In genomic region chr5:4031846-4032245, GRCm38 (mm10) we compare ENCODE assay signal across 23 mouse cellular contexts.
DNase-seq lines count a peak whose midpoint lies in the region; ATAC-seq and TF ChIP-seq lines count a peak whose summit lies in the region.
"Had no signal": no experiment of that assay in that cellular context is flagged by ENCODE, and none has a peak within 500 bp of the region (broad histone marks: within the 10 kb centered on the region; RNA-seq: fewer than 3 reads in every experiment).

No protein-coding gene starts in this region.

- peaks cover 29% of the 10 kb centered on the region; the same call in 1 of the 2 replicates for H3K36me3 ChIP-seq in kidney, postnatal 0 days (ENCODE audit: insufficient read depth, low read length)
- H3K36me3 ChIP-seq in lung, postnatal 0 days (ENCODE audit: insufficient read depth, low read length): peaks cover 12% of the 10 kb centered on the region; the same call in 1 of the 2 replicates

- no peaks in the 10 kb centered on the region for H3K27me3 ChIP-seq in kidney, postnatal 0 days (ENCODE audit: insufficient read depth, low read length)
- H3K27me3 ChIP-seq in Patski: no peaks in the 10 kb centered on the region
- no peaks in the 10 kb centered on the region for H3K27me3 ChIP-seq in lung, postnatal 0 days (replicated peaks; ENCODE audit: insufficient read depth, low read length)
- H3K27me3 ChIP-seq: CH12.LX; embryonic facial prominence, embryonic 12.5 days; forebrain, embryonic 13.5 days; forebrain, embryonic 15.5 days had no signal

- peak; percentile 11 for DNase-seq in kidney, postnatal 0 days (ENCODE audit: low spot score)
- no peak for DNase-seq in kidney, adult 8-10 months
- peak; percentile 41 for DNase-seq in 416B (ENCODE audit: low read depth)
- no peak for DNase-seq in Patski (ENCODE audit: low read depth, low spot score)
- no peak for DNase-seq in yolk sac, embryonic 10.5 days (ENCODE audit: low spot score)
- DNase-seq in lung, postnatal 0 days (ENCODE audit: low spot score): no peak
- DNase-seq: adrenal gland, adult 8-10 months; adrenal gland, postnatal 14 days; adrenal gland, postnatal 36 days; B cell, adult 2 months; cerebellum, adult 11-12 months; cerebellum, adult 2 months; cerebellum, adult 9-10 months; cerebellum, postnatal 10 days; cerebellum, postnatal 25 days; forebrain, postnatal 0 days had no signal

- H3K9me3 ChIP-seq in kidney, postnatal 0 days (replicated peaks; ENCODE audit: low read length): no peaks in the 10 kb centered on the region
- H3K9me3 ChIP-seq in lung, postnatal 0 days (ENCODE audit: low read length): no peaks in the 10 kb centered on the region
- H3K9me3 ChIP-seq: embryonic facial prominence, embryonic 10.5 days; embryonic facial prominence, embryonic 12.5 days; forebrain, embryonic 13.5 days; forebrain, embryonic 15.5 days had no signal

- no peak overlapping the region for H3K27ac ChIP-seq in kidney, postnatal 0 days
- no peak overlapping the region for H3K27ac ChIP-seq in lung, postnatal 0 days (ENCODE audit: low read length)
- H3K27ac ChIP-seq: embryonic facial prominence, embryonic 10.5 days; embryonic facial prominence, embryonic 12.5 days; forebrain, embryonic 13.5 days; forebrain, embryonic 15.5 days had no signal

- no peak for TF ChIP-seq EP300 in lung, postnatal 0 days (IDR thresholded peaks at IDR 0.05)

- POLR2A ChIA-PET in Patski (lab: Charles Lee): no interaction called here

- TF ChIP-seq CTCF in kidney, postnatal 0 days (IDR thresholded peaks at IDR 0.05; ENCODE audit: low read depth): no peak
- no peak for TF ChIP-seq CTCF in Patski (IDR thresholded peaks at IDR 0.05)
- TF ChIP-seq CTCF in lung, postnatal 0 days (IDR thresholded peaks at IDR 0.05): no peak

- H3K4me2 ChIP-seq in kidney, postnatal 0 days (ENCODE audit: low read length): no peak overlapping the region
- no peak overlapping the region for H3K4me2 ChIP-seq in lung, postnatal 0 days (replicated peaks; ENCODE audit: low read depth, low read length)
- H3K4me2 ChIP-seq: embryonic facial prominence, embryonic 12.5 days; forebrain, embryonic 13.5 days; forebrain, embryonic 15.5 days had no signal

- H3K4me1 ChIP-seq in kidney, postnatal 0 days (replicated peaks; ENCODE audit: insufficient read depth, low read length): no peaks in the 10 kb centered on the region
- H3K4me1 ChIP-seq in lung, postnatal 0 days (ENCODE audit: insufficient read depth, low read depth, low read length): no peaks in the 10 kb centered on the region
- H3K4me1 ChIP-seq: embryonic facial prominence, embryonic 10.5 days; embryonic facial prominence, embryonic 12.5 days; forebrain, embryonic 13.5 days; forebrain, embryonic 15.5 days had no signal

- 51% methylated on average over 4 of the region's 4 CpGs for WGBS in kidney, postnatal 0 days
- 75% methylated on average over 4 of the region's 4 CpGs for WGBS in lung, postnatal 0 days

- in situ Hi-C loops in Patski (cut with MboI; ENCODE audit: low pct_unique_long_range_greater_than_20kb): no loop called here

- CTCF ChIA-PET in Patski (lab: Charles Lee): no interaction called here

- ATAC-seq in kidney, postnatal 0 days (replicated peaks; ENCODE audit: low FRiP score, low read depth): no peak; the same call in 1 of the 2 replicates
- ATAC-seq in Patski: peak; percentile 70
- no peak for ATAC-seq in lung, postnatal 0 days
- ATAC-seq: activated CD4-positive, CD25-positive, alpha-beta regulatory T cell, adult 4 months; CD4-positive, CD25-positive, alpha-beta regulatory T cell, adult 4 months; forebrain, embryonic 13.5 days; forebrain, embryonic 15.5 days; forebrain, postnatal 0 days had no signal

- H3K9ac ChIP-seq in kidney, postnatal 0 days (ENCODE audit: low read depth, low read length): no peak overlapping the region
- H3K9ac ChIP-seq in lung, postnatal 0 days (replicated peaks; ENCODE audit: low read depth): no peak overlapping the region
- H3K9ac ChIP-seq: embryonic facial prominence, embryonic 12.5 days; forebrain, embryonic 13.5 days; forebrain, embryonic 15.5 days; forebrain, postnatal 0 days had no signal

- H3K4me3 ChIP-seq in kidney, postnatal 0 days (replicated peaks; ENCODE audit: low read depth, low read length): no peak overlapping the region
- H3K4me3 ChIP-seq in lung, postnatal 0 days (ENCODE audit: low read depth, low read length): no peak overlapping the region
- H3K4me3 ChIP-seq: embryonic facial prominence, embryonic 10.5 days; embryonic facial prominence, embryonic 12.5 days; forebrain, embryonic 13.5 days; forebrain, embryonic 15.5 days had no signal

Comparison
In these comparisons a context has a peak if more than half of its experiments do, and no peak if none do; other contexts are left out.
1. DNase-seq: peak in kidney, postnatal 0 days (single experiment) and 416B (single experiment); none in kidney, adult 8-10 months (0 of 2), Patski (single experiment), yolk sac, embryonic 10.5 days (single experiment) and lung, postnatal 0 days (single experiment).